Mouse (Mus musculus): ENCODE data around the gene Pacsin2.

Pacsin2 gene

GRCm38 (mm10) chr15:83328952-83329351 is 135.5 kb downstream of the Pacsin2 start:
- DNase-seq (ENCODE audit: low read depth, low spot score), result no peak

Data from skeletal muscle tissue, adult 2 months (tissue).